Mouse (Mus musculus): ENCODE measurements at regions not wholly inside any gene's neighbourhood (a gene's known extent, or its start where the extent isn't known, plus 50 kb on each side); places are given as distances from the start of the nearest gene placed in this dataset.

- no peak for ATAC-seq
- 38% methylated on average over 3 of the region's 3 CpGs for WGBS
- Histone ChIP-seq H3K4me3 (ENCODE audit: low read length) (no peak overlapping the region), H3K27ac (ENCODE audit: low read depth, low read length) (no peak overlapping the region; the same call in 1 of the 2 replicates), H3K4me1 (ENCODE audit: control insufficient read depth, insufficient read depth, low read depth, low read length) (no peaks in the 10 kb centered on the region; the same call in 1 of the 2 replicates), H3K27me3 (replicated peaks; ENCODE audit: control insufficient read depth, insufficient read depth, low read length) (no peaks in the 10 kb centered on the region), H3K4me2 (ENCODE audit: low read length) (no peak overlapping the region), H3K9ac (ENCODE audit: low read depth, low read length) (no peak overlapping the region), H3K9me3 (ENCODE audit: control insufficient read depth, low read length) (no peaks in the 10 kb centered on the region), H3K36me3 (ENCODE audit: control insufficient read depth, insufficient read depth, low read length) (no peaks in the 10 kb centered on the region)
These were observed 77.3 kb upstream of the Gm45716 start for GRCm38 (mm10) chr11:90110170-90110569.

- Histone ChIP-seq H3K9me3 (ENCODE audit: control insufficient read depth, low read length) (no peaks in the 10 kb centered on the region), H3K4me1 (ENCODE audit: control insufficient read depth, insufficient read depth, low read depth, low read length) (no peaks in the 10 kb centered on the region; the same call in 1 of the 2 replicates), H3K9ac (ENCODE audit: low read depth, low read length) (no peak overlapping the region), H3K27me3 (replicated peaks; ENCODE audit: control insufficient read depth, insufficient read depth, low read length) (no peaks in the 10 kb centered on the region), H3K36me3 (ENCODE audit: control insufficient read depth, insufficient read depth, low read length) (no peaks in the 10 kb centered on the region), H3K4me3 (ENCODE audit: low read length) (no peak overlapping the region), H3K4me2 (ENCODE audit: low read length) (no peak overlapping the region), H3K27ac (ENCODE audit: low read depth, low read length) (no peak overlapping the region)
- ATAC-seq, result no peak
- 74% methylated on average over 7 of the region's 7 CpGs for WGBS
These were observed 75.3 kb upstream of the Gm45716 start for GRCm38 (mm10) chr11:90112174-90112573.

- H3K27me3 ChIP-seq (replicated peaks; ENCODE audit: control insufficient read depth, insufficient read depth, low read length), result no peaks in the 10 kb centered on the region
- no peak overlapping the region for H3K4me3 ChIP-seq (ENCODE audit: low read length)
- no peak overlapping the region for H3K4me2 ChIP-seq (ENCODE audit: low read length)
- H3K9me3 ChIP-seq (ENCODE audit: control insufficient read depth, low read length), result no peaks in the 10 kb centered on the region
- no peak overlapping the region for H3K27ac ChIP-seq (ENCODE audit: low read depth, low read length)
- no peaks in the 10 kb centered on the region for H3K36me3 ChIP-seq (ENCODE audit: control insufficient read depth, insufficient read depth, low read length)
- WGBS, result 49% methylated on average over 20 of the region's 20 CpGs
- no peak for ATAC-seq
- no peak overlapping the region for H3K9ac ChIP-seq (ENCODE audit: low read depth, low read length)
- no peaks in the 10 kb centered on the region for H3K4me1 ChIP-seq (ENCODE audit: control insufficient read depth, insufficient read depth, low read depth, low read length)
These were observed 70.5 kb upstream of the Gm45716 start for GRCm38 (mm10) chr11:90116676-90117663.

GRCm38 (mm10) chr11:90117664-90118295 lies 69.7 kb upstream of the Gm45716 start:
- Histone ChIP-seq H3K4me1 (ENCODE audit: control insufficient read depth, insufficient read depth, low read depth, low read length) (no peaks in the 10 kb centered on the region), H3K4me2 (ENCODE audit: low read length) (no peak overlapping the region), H3K36me3 (ENCODE audit: control insufficient read depth, insufficient read depth, low read length) (no peaks in the 10 kb centered on the region), H3K27ac (ENCODE audit: low read depth, low read length) (no peak overlapping the region), H3K9ac (ENCODE audit: low read depth, low read length) (no peak overlapping the region), H3K9me3 (ENCODE audit: control insufficient read depth, low read length) (no peaks in the 10 kb centered on the region), H3K27me3 (replicated peaks; ENCODE audit: control insufficient read depth, insufficient read depth, low read length) (no peaks in the 10 kb centered on the region), H3K4me3 (ENCODE audit: low read length) (no peak overlapping the region)
- ATAC-seq, result no peak
- 72% methylated on average over 5 of the region's 5 CpGs for WGBS

GRCm38 (mm10) chr11:90121902-90122301 lies 65.6 kb upstream of the Gm45716 start:
- H3K9ac ChIP-seq (ENCODE audit: low read depth, low read length), result no peak overlapping the region

GRCm38 (mm10) chr11:90122709-90123108 lies 64.8 kb upstream of the Gm45716 start:
- no peaks in the 10 kb centered on the region for H3K4me1 ChIP-seq (ENCODE audit: control insufficient read depth, insufficient read depth, low read depth, low read length)
- no peaks in the 10 kb centered on the region for H3K36me3 ChIP-seq (ENCODE audit: control insufficient read depth, insufficient read depth, low read length)
- no peak overlapping the region for H3K4me3 ChIP-seq (ENCODE audit: low read length)
- no peaks in the 10 kb centered on the region for H3K9me3 ChIP-seq (ENCODE audit: control insufficient read depth, low read length)
- 63% methylated on average over 3 of the region's 3 CpGs for WGBS
- H3K9ac ChIP-seq (ENCODE audit: low read depth, low read length), result no peak overlapping the region
- H3K27ac ChIP-seq (ENCODE audit: low read depth, low read length), result no peak overlapping the region
- ATAC-seq, result no peak
- H3K27me3 ChIP-seq (replicated peaks; ENCODE audit: control insufficient read depth, insufficient read depth, low read length), result no peaks in the 10 kb centered on the region
- no peak overlapping the region for H3K4me2 ChIP-seq (ENCODE audit: low read length)

More at GRCm38 (mm10) chr11:90121902-90122301, 65.6 kb upstream of the Gm45716 start:
- Histone ChIP-seq H3K9me3 (ENCODE audit: control insufficient read depth, low read length) (no peaks in the 10 kb centered on the region), H3K27me3 (replicated peaks; ENCODE audit: control insufficient read depth, insufficient read depth, low read length) (no peaks in the 10 kb centered on the region), H3K27ac (ENCODE audit: low read depth, low read length) (no peak overlapping the region), H3K36me3 (ENCODE audit: control insufficient read depth, insufficient read depth, low read length) (no peaks in the 10 kb centered on the region), H3K4me1 (ENCODE audit: control insufficient read depth, insufficient read depth, low read depth, low read length) (no peaks in the 10 kb centered on the region), H3K4me3 (ENCODE audit: low read length) (no peak overlapping the region), H3K4me2 (ENCODE audit: low read length) (no peak overlapping the region)
- WGBS, result 50% methylated on average over 3 of the region's 3 CpGs
- ATAC-seq, result no peak

GRCm38 (mm10) chr11:90123851-90124250 lies 63.6 kb upstream of the Gm45716 start:
- Histone ChIP-seq H3K9me3 (ENCODE audit: control insufficient read depth, low read length) (no peaks in the 10 kb centered on the region), H3K36me3 (ENCODE audit: control insufficient read depth, insufficient read depth, low read length) (no peaks in the 10 kb centered on the region), H3K27me3 (replicated peaks; ENCODE audit: control insufficient read depth, insufficient read depth, low read length) (no peaks in the 10 kb centered on the region), H3K4me2 (ENCODE audit: low read length) (no peak overlapping the region), H3K4me3 (ENCODE audit: low read length) (no peak overlapping the region), H3K27ac (ENCODE audit: low read depth, low read length) (no peak overlapping the region), H3K9ac (ENCODE audit: low read depth, low read length) (no peak overlapping the region), H3K4me1 (ENCODE audit: control insufficient read depth, insufficient read depth, low read depth, low read length) (no peaks in the 10 kb centered on the region)
- 86% methylated on average over 5 of the region's 5 CpGs for WGBS
- ATAC-seq, result no peak

- H3K27ac ChIP-seq (ENCODE audit: low read depth, low read length), result no peak overlapping the region
- WGBS, result 37% methylated on average over 4 of the region's 4 CpGs
- no peaks in the 10 kb centered on the region for H3K27me3 ChIP-seq (replicated peaks; ENCODE audit: control insufficient read depth, insufficient read depth, low read length)
- H3K9me3 ChIP-seq (ENCODE audit: control insufficient read depth, low read length), result no peaks in the 10 kb centered on the region
- no peaks in the 10 kb centered on the region for H3K36me3 ChIP-seq (ENCODE audit: control insufficient read depth, insufficient read depth, low read length)
- H3K4me1 ChIP-seq (ENCODE audit: control insufficient read depth, insufficient read depth, low read depth, low read length), result no peaks in the 10 kb centered on the region
- no peak for ATAC-seq
- H3K9ac ChIP-seq (ENCODE audit: low read depth, low read length), result no peak overlapping the region
- no peak overlapping the region for H3K4me3 ChIP-seq (ENCODE audit: low read length)
- H3K4me2 ChIP-seq (ENCODE audit: low read length), result no peak overlapping the region
These were observed 61.2 kb upstream of the Gm45716 start for GRCm38 (mm10) chr11:90126289-90126688.

GRCm38 (mm10) chr11:90128865-90129415 lies 58.5 kb upstream of the Gm45716 start:
- 79% methylated on average over 7 of the region's 7 CpGs for WGBS
- H3K9me3 ChIP-seq (ENCODE audit: control insufficient read depth, low read length), result no peaks in the 10 kb centered on the region
- no peak overlapping the region for H3K27ac ChIP-seq (ENCODE audit: low read depth, low read length)
- H3K4me3 ChIP-seq (ENCODE audit: low read length), result no peak overlapping the region
- no peak overlapping the region for H3K4me2 ChIP-seq (ENCODE audit: low read length)
- H3K36me3 ChIP-seq (ENCODE audit: control insufficient read depth, insufficient read depth, low read length), result no peaks in the 10 kb centered on the region
- H3K4me1 ChIP-seq (ENCODE audit: control insufficient read depth, insufficient read depth, low read depth, low read length), result no peaks in the 10 kb centered on the region
- no peak for ATAC-seq
- H3K9ac ChIP-seq (ENCODE audit: low read depth, low read length), result no peak overlapping the region
- no peaks in the 10 kb centered on the region for H3K27me3 ChIP-seq (replicated peaks; ENCODE audit: control insufficient read depth, insufficient read depth, low read length)
